Mouse (Mus musculus): ENCODE results near the gene Lin7a. TPM values are rescaled to one million over a fixed set of nuclear protein-coding genes. Genes with fewer than 3 reads are reported as not detected.

Gene Lin7a
- polyA plus RNA-seq, 1 experiment from 2014 or later = 26.1 TPM

- no peak overlapping the region for H3K4me3 ChIP-seq (ENCODE audit: low read depth, low read length)
- DNase-seq (ENCODE audit: low spot score) (no peak), ATAC-seq (ENCODE audit: insufficient read depth, low FRiP score, low TSS enrichment) (no peak)
- H3K4me2 ChIP-seq (ENCODE audit: low read depth) = no peak overlapping the region
- no peaks in the 10 kb centered on the region for H3K27me3 ChIP-seq (ENCODE audit: control insufficient read depth, insufficient read depth, low read length)
- H3K27ac ChIP-seq (ENCODE audit: low read depth, low read length) = no peak overlapping the region
- no peaks in the 10 kb centered on the region for H3K9me3 ChIP-seq (ENCODE audit: control insufficient read depth, low read length)
- 91% methylated on average over 3 of the region's 3 CpGs for WGBS
- H3K9ac ChIP-seq (ENCODE audit: low read length) = no peak overlapping the region
- H3K36me3 ChIP-seq (ENCODE audit: control insufficient read depth, insufficient read depth, low read length) = no peaks in the 10 kb centered on the region
- no peaks in the 10 kb centered on the region for H3K4me1 ChIP-seq (ENCODE audit: control insufficient read depth, insufficient read depth, low read length)
These were observed 82.0 kb downstream of the Lin7a start for GRCm38 (mm10) chr10:107353483-107353882.

- Histone ChIP-seq H3K4me3 (ENCODE audit: low read depth, low read length) (no peak overlapping the region), H3K27ac (ENCODE audit: low read depth, low read length) (no peak overlapping the region), H3K9ac (ENCODE audit: low read length) (no peak overlapping the region), H3K4me1 (ENCODE audit: control insufficient read depth, insufficient read depth, low read length) (no peaks in the 10 kb centered on the region), H3K4me2 (ENCODE audit: low read depth) (no peak overlapping the region), H3K36me3 (ENCODE audit: control insufficient read depth, insufficient read depth, low read length) (no peaks in the 10 kb centered on the region), H3K27me3 (ENCODE audit: control insufficient read depth, insufficient read depth, low read length) (no peaks in the 10 kb centered on the region), H3K9me3 (ENCODE audit: control insufficient read depth, low read length) (no peaks in the 10 kb centered on the region)
- DNase-seq (ENCODE audit: low spot score) (no peak), ATAC-seq (ENCODE audit: insufficient read depth, low FRiP score, low TSS enrichment) (no peak)
- 92% methylated on average over 6 of the region's 6 CpGs for WGBS
These were observed 87.1 kb downstream of the Lin7a start for GRCm38 (mm10) chr10:107358443-107359040.

- ATAC-seq (ENCODE audit: insufficient read depth, low FRiP score, low TSS enrichment) = no peak
- Histone ChIP-seq H3K4me3 (ENCODE audit: low read depth, low read length) (no peak overlapping the region), H3K9me3 (ENCODE audit: control insufficient read depth, low read length) (no peaks in the 10 kb centered on the region), H3K4me2 (ENCODE audit: low read depth) (no peak overlapping the region), H3K27me3 (ENCODE audit: control insufficient read depth, insufficient read depth, low read length) (no peaks in the 10 kb centered on the region), H3K9ac (ENCODE audit: low read length) (no peak overlapping the region), H3K27ac (ENCODE audit: low read depth, low read length) (no peak overlapping the region), H3K36me3 (ENCODE audit: control insufficient read depth, insufficient read depth, low read length) (no peaks in the 10 kb centered on the region), H3K4me1 (ENCODE audit: control insufficient read depth, insufficient read depth, low read length) (no peaks in the 10 kb centered on the region)
- no peak for DNase-seq (ENCODE audit: low spot score)
These were observed 87.8 kb downstream of the Lin7a start for GRCm38 (mm10) chr10:107359296-107359695.

GRCm38 (mm10) chr10:107361546-107361945 is 90.1 kb downstream of the Lin7a start:
- Histone ChIP-seq H3K27me3 (ENCODE audit: control insufficient read depth, insufficient read depth, low read length) (no peaks in the 10 kb centered on the region), H3K27ac (ENCODE audit: low read depth, low read length) (no peak overlapping the region), H3K4me1 (ENCODE audit: control insufficient read depth, insufficient read depth, low read length) (no peaks in the 10 kb centered on the region), H3K9ac (ENCODE audit: low read length) (no peak overlapping the region), H3K9me3 (ENCODE audit: control insufficient read depth, low read length) (no peaks in the 10 kb centered on the region; the same call in 1 of the 2 replicates), H3K4me3 (ENCODE audit: low read depth, low read length) (no peak overlapping the region), H3K36me3 (ENCODE audit: control insufficient read depth, insufficient read depth, low read length) (no peaks in the 10 kb centered on the region), H3K4me2 (ENCODE audit: low read depth) (no peak overlapping the region)
- 82% methylated on average over 4 of the region's 4 CpGs for WGBS
- DNase-seq (ENCODE audit: low spot score) = no peak
- ATAC-seq (ENCODE audit: insufficient read depth, low FRiP score, low TSS enrichment) = no peak

- Histone ChIP-seq H3K9me3 (ENCODE audit: control insufficient read depth, low read length) (no peaks in the 10 kb centered on the region; the same call in 1 of the 2 replicates), H3K4me2 (ENCODE audit: low read depth) (no peak overlapping the region), H3K9ac (ENCODE audit: low read length) (no peak overlapping the region), H3K27ac (ENCODE audit: low read depth, low read length) (no peak overlapping the region), H3K27me3 (ENCODE audit: control insufficient read depth, insufficient read depth, low read length) (no peaks in the 10 kb centered on the region), H3K4me3 (ENCODE audit: low read depth, low read length) (no peak overlapping the region), H3K36me3 (ENCODE audit: control insufficient read depth, insufficient read depth, low read length) (no peaks in the 10 kb centered on the region), H3K4me1 (ENCODE audit: control insufficient read depth, insufficient read depth, low read length) (no peaks in the 10 kb centered on the region)
- WGBS = 89% methylated on average over 2 of the region's 2 CpGs
- ATAC-seq (ENCODE audit: insufficient read depth, low FRiP score, low TSS enrichment) (no peak), DNase-seq (ENCODE audit: low spot score) (no peak)
These were observed 90.5 kb downstream of the Lin7a start for GRCm38 (mm10) chr10:107362026-107362425.

GRCm38 (mm10) chr10:107363049-107363816 is 91.7 kb downstream of the Lin7a start:
- no peak for DNase-seq (ENCODE audit: low spot score)
- Histone ChIP-seq H3K4me1 (ENCODE audit: control insufficient read depth, insufficient read depth, low read length) (no peaks in the 10 kb centered on the region), H3K36me3 (ENCODE audit: control insufficient read depth, insufficient read depth, low read length) (no peaks in the 10 kb centered on the region), H3K27me3 (ENCODE audit: control insufficient read depth, insufficient read depth, low read length) (no peaks in the 10 kb centered on the region), H3K4me3 (ENCODE audit: low read depth, low read length) (no peak overlapping the region), H3K4me2 (ENCODE audit: low read depth) (no peak overlapping the region), H3K9me3 (ENCODE audit: control insufficient read depth, low read length) (no peaks in the 10 kb centered on the region; the same call in 1 of the 2 replicates), H3K27ac (ENCODE audit: low read depth, low read length) (no peak overlapping the region), H3K9ac (ENCODE audit: low read length) (no peak overlapping the region)
- ATAC-seq (ENCODE audit: insufficient read depth, low FRiP score, low TSS enrichment) = no peak
- 93% methylated on average over 16 of the region's 16 CpGs for WGBS

- no peak overlapping the region for H3K4me2 ChIP-seq (ENCODE audit: low read depth)
- H3K4me3 ChIP-seq (ENCODE audit: low read depth, low read length) = no peak overlapping the region
- DNase-seq (ENCODE audit: low spot score) = no peak
- no peaks in the 10 kb centered on the region for H3K36me3 ChIP-seq (ENCODE audit: control insufficient read depth, insufficient read depth, low read length)
- ATAC-seq (ENCODE audit: insufficient read depth, low FRiP score, low TSS enrichment) = no peak
- no peak overlapping the region for H3K27ac ChIP-seq (ENCODE audit: low read depth, low read length)
- H3K9me3 ChIP-seq (ENCODE audit: control insufficient read depth, low read length) = no peaks in the 10 kb centered on the region
- no peaks in the 10 kb centered on the region for H3K4me1 ChIP-seq (ENCODE audit: control insufficient read depth, insufficient read depth, low read length)
- no peaks in the 10 kb centered on the region for H3K27me3 ChIP-seq (ENCODE audit: control insufficient read depth, insufficient read depth, low read length)
- WGBS = 40% methylated on average over 2 of the region's 2 CpGs
- H3K9ac ChIP-seq (ENCODE audit: low read length) = no peak overlapping the region
These were observed 105.7 kb downstream of the Lin7a start for GRCm38 (mm10) chr10:107377218-107377617.

GRCm38 (mm10) chr10:107381143-107381746 is 109.8 kb downstream of the Lin7a start:
- no peak for ATAC-seq (ENCODE audit: insufficient read depth, low FRiP score, low TSS enrichment)

More at GRCm38 (mm10) chr10:107381143-107381746, 109.8 kb downstream of the Lin7a start:
- no peaks in the 10 kb centered on the region for H3K9me3 ChIP-seq (ENCODE audit: control insufficient read depth, low read length)
- no peaks in the 10 kb centered on the region for H3K36me3 ChIP-seq (ENCODE audit: control insufficient read depth, insufficient read depth, low read length)
- peaks cover 3% of the 10 kb centered on the region; the same call in 1 of the 2 replicates for H3K4me1 ChIP-seq (ENCODE audit: control insufficient read depth, insufficient read depth, low read length)
- peak; percentile 17 for DNase-seq (ENCODE audit: low spot score)
- no peak overlapping the region for H3K4me2 ChIP-seq (ENCODE audit: low read depth)
- WGBS = 75% methylated on average over 4 of the region's 4 CpGs
- no peak overlapping the region for H3K9ac ChIP-seq (ENCODE audit: low read length)
- no peak overlapping the region for H3K4me3 ChIP-seq (ENCODE audit: low read depth, low read length)
- no peak overlapping the region for H3K27ac ChIP-seq (ENCODE audit: low read depth, low read length)
- no peaks in the 10 kb centered on the region for H3K27me3 ChIP-seq (ENCODE audit: control insufficient read depth, insufficient read depth, low read length)
